Mouse (Mus musculus): ENCODE measurements at regions not wholly inside any gene's neighbourhood (a gene's known extent, or its start where the extent isn't known, plus 50 kb on each side); places are given as distances from the start of the nearest gene placed in this dataset.

DNA sequence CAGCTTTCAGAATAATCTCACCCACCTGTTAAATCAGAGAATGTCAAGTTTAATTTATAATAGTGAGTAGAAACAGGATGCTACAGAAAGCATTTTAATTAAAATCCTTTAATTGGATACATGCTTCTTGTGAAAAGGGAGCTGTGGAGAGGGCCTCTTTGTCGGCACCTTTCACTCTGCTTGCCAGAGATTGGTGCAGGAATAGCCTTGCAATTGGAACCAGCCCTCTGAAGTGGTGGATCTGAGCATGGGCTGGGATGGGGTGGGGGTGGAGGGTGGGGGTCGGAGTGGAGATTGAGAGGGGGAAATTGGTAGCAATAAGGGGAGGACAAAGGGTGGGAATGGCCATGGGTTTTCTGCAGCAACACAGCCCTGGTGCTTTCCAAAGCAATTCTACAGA is 207.2 kb downstream of the Tbx15 start:
- Histone ChIP-seq H3K9ac (no peak overlapping the region), H3K4me2 (no peak overlapping the region), H3K4me3 (no peak overlapping the region), H3K36me3 (no peaks in the 10 kb centered on the region), H3K9me3 (no peaks in the 10 kb centered on the region), H3K27me3 (no peaks in the 10 kb centered on the region), H3K27ac (no peak overlapping the region), H3K4me1 (replicated peaks) (no peaks in the 10 kb centered on the region)
- 66% methylated on average over 2 of the region's 2 CpGs for WGBS
- no peak for ATAC-seq (ENCODE audit: low FRiP score)

DNA sequence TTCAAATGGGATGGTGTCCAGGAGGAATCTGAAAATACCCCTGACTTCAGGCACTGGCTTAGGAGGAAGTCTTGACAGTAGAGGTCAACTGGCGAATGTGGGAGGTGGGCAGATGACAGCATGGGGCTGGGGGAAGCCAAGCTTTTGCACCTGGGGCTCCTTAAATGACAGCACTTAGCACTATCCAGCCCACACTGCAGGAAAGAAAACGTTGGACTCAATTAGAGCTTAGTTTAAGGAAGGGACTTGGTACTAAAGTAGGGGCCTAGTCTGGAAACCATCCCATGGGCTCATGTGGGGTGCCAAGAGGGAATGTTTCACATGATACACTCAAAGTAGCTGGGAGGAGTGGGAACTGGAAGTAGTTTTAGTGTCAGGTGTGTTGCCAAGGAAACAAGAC is 207.6 kb downstream of the Tbx15 start:
- no peak for ATAC-seq (ENCODE audit: low FRiP score)
- no peak overlapping the region for H3K9ac ChIP-seq
- 58% methylated on average over 2 of the region's 2 CpGs for WGBS

DNA sequence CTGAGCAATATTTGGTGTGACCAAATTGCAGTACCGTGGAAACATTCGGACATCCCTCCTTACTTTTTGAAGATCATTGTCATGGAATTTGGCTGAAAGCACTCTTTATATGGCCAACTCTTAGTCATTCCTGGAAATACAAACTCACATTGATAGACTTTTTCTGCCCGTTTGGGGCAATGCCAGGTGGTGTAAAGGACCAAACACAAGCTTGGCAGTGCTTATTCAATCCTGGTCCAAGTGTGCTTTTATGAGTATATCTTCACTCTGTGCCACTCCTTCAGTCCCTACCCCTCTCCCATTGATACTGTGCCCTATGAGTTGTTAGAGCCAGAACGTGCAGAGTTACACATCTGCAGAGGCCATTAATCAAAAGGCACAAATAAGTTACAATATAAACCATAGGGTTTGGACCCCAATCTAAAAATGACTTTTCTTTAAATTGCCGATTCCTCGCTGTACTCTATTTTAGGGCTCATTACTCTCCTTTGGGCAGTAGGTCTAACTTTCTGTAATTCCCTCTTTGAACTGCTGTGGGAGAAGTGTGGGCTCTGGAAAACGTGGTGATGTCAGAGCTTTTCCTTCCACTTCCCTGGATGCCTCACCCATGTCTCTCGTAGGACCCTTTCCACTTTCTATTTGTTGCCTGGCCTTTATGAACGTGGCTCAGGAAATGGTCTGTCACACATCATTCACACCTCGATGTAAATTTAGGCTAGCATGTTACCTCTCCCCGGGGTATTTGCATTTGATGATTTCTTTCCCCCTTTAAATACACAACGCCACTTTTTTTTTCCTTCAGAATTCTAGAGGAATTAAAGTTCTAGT is 219.1 kb downstream of the Tbx15 start:
- Histone ChIP-seq H3K27me3 (no peaks in the 10 kb centered on the region), H3K4me2 (no peak overlapping the region), H3K27ac (no peak overlapping the region), H3K4me1 (replicated peaks) (no peaks in the 10 kb centered on the region), H3K9ac (no peak overlapping the region), H3K4me3 (no peak overlapping the region), H3K9me3 (no peaks in the 10 kb centered on the region), H3K36me3 (no peaks in the 10 kb centered on the region)
- WGBS, result 82% methylated on average over 12 of the region's 12 CpGs
- no peak for ATAC-seq (ENCODE audit: low FRiP score)

More for the DNA sequence above, 207.6 kb downstream of the Tbx15 start:
- Histone ChIP-seq H3K27me3 (no peaks in the 10 kb centered on the region), H3K4me1 (replicated peaks) (no peaks in the 10 kb centered on the region), H3K9me3 (no peaks in the 10 kb centered on the region), H3K4me3 (no peak overlapping the region), H3K27ac (no peak overlapping the region), H3K36me3 (no peaks in the 10 kb centered on the region), H3K4me2 (no peak overlapping the region)

DNA sequence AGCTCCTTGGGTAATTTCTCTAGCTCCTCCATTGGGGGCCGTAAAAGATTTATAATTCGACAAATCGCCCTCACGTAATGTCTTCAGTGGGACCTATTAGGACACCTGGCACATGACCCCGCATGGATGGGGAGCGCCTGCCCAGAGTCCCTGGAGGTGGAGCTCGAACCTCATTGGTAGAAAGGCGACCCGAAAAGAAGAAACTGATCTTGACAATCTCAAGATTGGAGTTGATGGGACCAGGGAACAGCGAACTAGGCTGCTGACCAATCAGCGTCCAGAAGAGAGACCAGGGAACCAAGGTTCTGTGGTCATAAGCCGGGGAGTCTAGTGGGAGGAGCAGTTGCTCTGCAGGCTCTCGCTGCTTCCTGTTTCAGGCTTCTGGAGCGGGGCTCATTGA is 259.8 kb downstream of the Tbx15 start:
- WGBS, result 93% methylated on average over 14 of the region's 14 CpGs
- ATAC-seq (ENCODE audit: low FRiP score), result no peak
- Histone ChIP-seq H3K27me3 (no peaks in the 10 kb centered on the region), H3K9me3 (no peaks in the 10 kb centered on the region), H3K27ac (no peak overlapping the region), H3K4me1 (replicated peaks) (no peaks in the 10 kb centered on the region), H3K9ac (no peak overlapping the region), H3K4me2 (no peak overlapping the region), H3K36me3 (no peaks in the 10 kb centered on the region), H3K4me3 (no peak overlapping the region)

DNA sequence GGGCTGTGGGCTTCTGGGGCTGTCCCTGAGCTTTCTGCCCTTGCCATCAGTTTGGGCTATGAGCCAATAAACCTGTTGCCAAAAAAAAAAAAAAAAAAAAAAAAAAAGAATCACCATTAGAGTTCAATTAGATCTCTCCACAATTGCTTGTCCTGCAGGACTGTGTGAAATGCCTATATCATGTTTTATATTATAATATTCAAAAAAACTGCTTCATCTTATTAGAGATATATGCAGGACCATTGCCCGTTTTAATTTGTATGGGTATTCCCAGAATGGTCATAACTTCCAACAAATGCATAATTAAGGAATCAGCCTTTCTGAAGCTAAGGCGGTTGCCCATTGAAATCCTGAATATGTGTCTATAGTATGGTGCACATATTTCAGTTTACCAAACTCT is 264.6 kb downstream of the Tbx15 start:
- no peak overlapping the region for H3K9ac ChIP-seq
- H3K4me1 ChIP-seq (replicated peaks), result no peaks in the 10 kb centered on the region
- no peaks in the 10 kb centered on the region for H3K27me3 ChIP-seq
- ATAC-seq (ENCODE audit: low FRiP score), result no peak
- H3K36me3 ChIP-seq, result no peaks in the 10 kb centered on the region
- no peaks in the 10 kb centered on the region for H3K9me3 ChIP-seq
- 82% methylated on average over 2 of the region's 2 CpGs for WGBS
- H3K4me3 ChIP-seq, result no peak overlapping the region
- no peak overlapping the region for H3K27ac ChIP-seq
- H3K4me2 ChIP-seq, result no peak overlapping the region

DNA sequence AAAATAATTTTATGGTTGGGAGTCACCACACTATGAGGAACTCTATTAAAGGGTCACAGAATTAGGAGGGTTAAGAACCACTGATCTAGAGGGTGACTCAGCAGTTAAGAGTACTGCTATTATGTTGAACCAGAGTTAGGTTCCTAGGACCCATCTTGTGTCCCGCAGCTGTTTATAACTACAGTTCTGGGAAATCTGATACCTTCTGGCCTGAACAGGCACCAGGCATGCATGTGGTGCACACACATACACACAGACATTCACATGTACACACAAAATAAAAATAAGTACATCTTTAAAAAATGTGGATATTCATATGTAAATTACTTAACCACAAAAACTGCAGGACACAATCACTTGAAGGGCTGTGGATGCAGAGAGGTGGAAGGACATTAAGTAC is 272.1 kb downstream of the Tbx15 start:
- Histone ChIP-seq H3K4me3 (no peak overlapping the region), H3K9me3 (no peaks in the 10 kb centered on the region), H3K4me2 (no peak overlapping the region), H3K9ac (no peak overlapping the region), H3K4me1 (replicated peaks) (no peaks in the 10 kb centered on the region), H3K27me3 (no peaks in the 10 kb centered on the region), H3K27ac (no peak overlapping the region), H3K36me3 (no peaks in the 10 kb centered on the region)
- no peak for ATAC-seq (ENCODE audit: low FRiP score)
- WGBS, result 86% methylated on average over 1 of the region's 1 CpGs

DNA sequence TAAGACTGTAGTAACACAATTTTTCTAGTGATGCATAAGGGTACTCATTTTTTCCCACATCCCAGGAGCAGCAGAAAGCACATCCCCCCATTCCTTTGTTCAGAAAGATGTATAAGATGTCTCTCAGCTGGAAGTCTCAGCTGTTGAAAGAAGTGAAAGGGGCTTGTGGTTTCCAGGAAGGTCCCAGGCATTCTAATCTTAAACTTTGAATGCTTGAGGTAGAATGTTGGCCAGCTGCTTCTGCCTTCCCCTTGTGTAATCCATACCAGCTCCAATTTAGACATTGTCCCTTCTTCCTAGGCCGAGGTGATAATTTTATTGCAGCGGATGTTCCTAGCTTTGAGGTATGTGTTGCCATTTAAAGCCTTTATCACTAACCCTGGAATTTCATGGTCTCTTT is 272.8 kb downstream of the Tbx15 start:
- Histone ChIP-seq H3K4me2 (no peak overlapping the region), H3K4me3 (no peak overlapping the region), H3K36me3 (no peaks in the 10 kb centered on the region), H3K27ac (no peak overlapping the region), H3K9ac (no peak overlapping the region), H3K4me1 (replicated peaks) (no peaks in the 10 kb centered on the region), H3K27me3 (no peaks in the 10 kb centered on the region), H3K9me3 (no peaks in the 10 kb centered on the region)
- ATAC-seq (ENCODE audit: low FRiP score), result no peak
- WGBS, result 79% methylated on average over 2 of the region's 2 CpGs

DNA sequence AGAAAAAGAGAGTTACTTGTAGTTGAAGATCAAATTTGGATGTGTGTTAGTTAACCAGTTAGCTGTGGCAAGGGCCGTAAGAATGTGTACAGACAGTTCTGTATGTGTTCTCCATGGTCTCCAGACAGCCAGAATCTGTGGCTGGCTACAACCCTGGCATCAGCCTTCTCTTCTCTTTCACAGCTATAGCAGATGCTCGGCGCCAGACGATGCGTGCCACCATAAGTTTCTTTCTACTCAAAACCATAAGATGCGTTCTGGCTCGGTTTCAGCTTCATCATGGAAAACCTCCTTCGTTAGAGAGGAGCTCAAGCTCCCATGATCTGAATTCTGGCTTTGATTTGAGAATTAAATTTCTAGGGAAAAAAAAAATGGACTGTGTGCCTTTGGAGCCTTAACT is 275.6 kb downstream of the Tbx15 start:
- no peak for ATAC-seq (ENCODE audit: low FRiP score)
- H3K36me3 ChIP-seq, result no peaks in the 10 kb centered on the region
- no peaks in the 10 kb centered on the region for H3K27me3 ChIP-seq
- no peaks in the 10 kb centered on the region for H3K9me3 ChIP-seq
- H3K9ac ChIP-seq, result no peak overlapping the region
- 97% methylated on average over 8 of the region's 8 CpGs for WGBS
- H3K4me2 ChIP-seq, result no peak overlapping the region
- no peak overlapping the region for H3K4me3 ChIP-seq
- no peak overlapping the region for H3K27ac ChIP-seq
- H3K4me1 ChIP-seq (replicated peaks), result no peaks in the 10 kb centered on the region

DNA sequence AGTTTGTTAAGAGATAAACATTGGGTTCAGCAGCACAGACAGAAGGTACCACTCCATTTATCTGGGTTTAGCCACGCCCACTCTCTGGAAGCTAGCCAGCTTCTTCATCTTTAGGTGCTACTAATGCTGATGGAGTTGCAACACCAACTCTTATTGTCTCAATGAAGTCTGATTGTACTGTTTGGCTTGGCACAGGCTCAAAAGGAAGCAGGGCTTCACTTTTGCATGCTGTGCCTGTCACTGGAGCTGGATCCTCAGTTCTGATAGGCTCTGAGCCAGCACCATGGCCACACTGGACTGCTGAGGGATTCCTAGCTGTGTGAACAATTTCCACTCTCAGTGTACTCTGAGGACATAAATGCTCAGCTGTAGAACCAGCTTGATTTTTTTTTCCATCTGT is 320.7 kb downstream of the Tbx15 start:
- H3K4me3 ChIP-seq, result no peak overlapping the region
- H3K27ac ChIP-seq, result no peak overlapping the region
- H3K27me3 ChIP-seq, result no peaks in the 10 kb centered on the region
- no peaks in the 10 kb centered on the region for H3K4me1 ChIP-seq (replicated peaks)
- 67% methylated on average over 1 of the region's 1 CpGs for WGBS
- H3K36me3 ChIP-seq, result no peaks in the 10 kb centered on the region
- no peak overlapping the region for H3K4me2 ChIP-seq
- H3K9ac ChIP-seq, result no peak overlapping the region
- ATAC-seq (ENCODE audit: low FRiP score), result no peak
- no peaks in the 10 kb centered on the region for H3K9me3 ChIP-seq

DNA sequence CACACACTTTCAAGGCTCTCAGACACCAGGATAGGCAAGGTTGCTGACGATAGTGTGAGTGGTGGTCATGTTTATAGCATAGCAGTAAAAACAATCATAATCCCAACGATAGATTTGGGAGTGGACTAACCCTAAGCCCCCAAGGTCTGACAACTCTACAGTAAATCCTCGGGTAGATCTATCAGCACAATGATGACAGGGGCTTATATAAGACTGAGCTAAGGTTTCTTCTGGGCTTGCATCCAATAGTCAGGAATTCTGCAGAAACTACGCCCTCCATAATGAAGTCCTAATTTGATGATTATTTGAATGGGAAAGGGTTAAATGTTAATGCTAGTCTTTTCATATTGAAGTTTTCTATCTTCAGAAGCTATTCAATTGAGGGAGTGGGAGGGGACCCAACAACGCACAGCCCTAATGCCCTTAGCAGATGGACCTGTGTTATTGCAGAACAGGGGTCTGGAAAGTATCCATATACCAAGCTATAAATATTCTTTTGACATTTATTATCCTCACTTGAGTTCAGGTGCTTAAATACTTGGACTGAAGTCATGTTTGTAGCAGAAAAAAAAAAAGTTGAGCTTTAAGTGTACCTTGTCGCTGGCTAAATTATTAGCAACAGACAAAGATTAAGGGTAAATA is 311.8 kb upstream of the Spag17 start:
- 85% methylated on average over 6 of the region's 6 CpGs for WGBS
- H3K27me3 ChIP-seq, result no peaks in the 10 kb centered on the region
- H3K4me2 ChIP-seq, result no peak overlapping the region
- no peak overlapping the region for H3K9ac ChIP-seq
- no peak overlapping the region for H3K27ac ChIP-seq
- no peak for ATAC-seq (ENCODE audit: low FRiP score)
- H3K36me3 ChIP-seq, result no peaks in the 10 kb centered on the region
- H3K4me1 ChIP-seq (replicated peaks), result no peaks in the 10 kb centered on the region
- no peaks in the 10 kb centered on the region for H3K9me3 ChIP-seq
- H3K4me3 ChIP-seq, result no peak overlapping the region

DNA sequence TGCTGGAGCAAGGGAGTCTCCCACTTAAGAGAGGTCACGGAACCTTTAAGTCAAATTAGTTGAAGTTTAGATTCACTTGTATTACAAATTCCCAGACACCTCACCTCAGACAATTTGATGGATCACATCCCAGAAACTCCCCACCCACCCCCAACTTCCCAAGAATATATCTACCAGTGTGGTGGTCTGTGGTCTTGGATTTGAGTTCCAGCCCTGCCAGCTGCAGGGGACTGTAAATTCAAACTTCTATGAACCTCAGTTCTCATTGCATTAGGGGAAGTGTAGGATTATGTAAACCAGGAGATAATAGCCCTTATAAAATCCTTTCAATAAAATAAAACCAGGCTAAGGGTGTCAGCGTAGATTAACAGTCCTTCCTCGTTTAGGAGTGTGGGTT is 311.2 kb upstream of the Spag17 start:
- Histone ChIP-seq H3K4me3 (no peak overlapping the region), H3K36me3 (no peaks in the 10 kb centered on the region), H3K27ac (no peak overlapping the region), H3K4me1 (replicated peaks) (no peaks in the 10 kb centered on the region), H3K27me3 (no peaks in the 10 kb centered on the region), H3K4me2 (no peak overlapping the region), H3K9ac (no peak overlapping the region), H3K9me3 (no peaks in the 10 kb centered on the region)
- ATAC-seq (ENCODE audit: low FRiP score), result no peak
- WGBS, result 96% methylated on average over 3 of the region's 3 CpGs

DNA sequence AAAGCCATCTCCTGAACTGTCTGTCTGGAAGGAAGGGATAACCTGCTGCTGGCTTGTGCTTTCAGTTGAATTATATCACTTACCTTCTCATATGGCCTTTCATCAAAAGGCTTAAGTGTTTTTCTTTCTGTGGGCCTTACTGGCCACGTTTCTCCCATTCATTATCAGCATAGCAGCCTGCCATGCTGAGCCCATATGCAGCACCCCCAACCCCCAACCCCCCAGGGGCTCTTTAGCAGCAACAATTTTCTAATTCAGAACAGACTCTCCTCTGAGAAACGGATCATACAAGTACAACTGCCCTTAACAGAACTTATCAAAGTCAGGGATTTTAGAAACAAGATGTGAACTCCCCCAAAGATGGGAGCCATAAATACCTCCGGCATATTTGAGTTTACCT is 282.5 kb upstream of the Spag17 start:
- H3K4me3 ChIP-seq, result no peak overlapping the region
- H3K36me3 ChIP-seq, result no peaks in the 10 kb centered on the region
- no peak overlapping the region for H3K4me2 ChIP-seq
- H3K4me1 ChIP-seq (replicated peaks), result no peaks in the 10 kb centered on the region
- H3K27ac ChIP-seq, result no peak overlapping the region
- 61% methylated on average over 3 of the region's 3 CpGs for WGBS
- no peaks in the 10 kb centered on the region for H3K9me3 ChIP-seq
- no peaks in the 10 kb centered on the region for H3K27me3 ChIP-seq
- H3K9ac ChIP-seq, result no peak overlapping the region
- ATAC-seq (ENCODE audit: low FRiP score), result no peak

DNA sequence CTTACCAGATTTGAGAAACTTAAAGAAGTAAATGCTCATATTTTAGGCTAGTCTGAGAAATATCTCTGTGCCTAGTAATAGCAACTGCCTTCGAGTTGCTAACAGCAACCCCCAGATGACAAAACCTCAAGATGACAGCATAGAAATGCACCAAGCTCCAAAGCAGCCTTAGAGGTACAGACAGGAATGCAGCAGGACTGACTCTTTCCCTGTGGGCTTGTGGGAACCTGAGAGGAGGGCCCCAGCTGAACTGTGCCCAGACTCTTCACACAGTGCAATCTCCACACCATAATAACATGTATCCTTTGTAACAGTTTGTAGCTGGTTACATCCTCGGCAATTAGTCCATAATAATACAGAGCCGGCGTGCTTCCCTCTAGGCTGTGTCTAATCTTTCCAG is 252.9 kb upstream of the Spag17 start:
- H3K27ac ChIP-seq, result no peak overlapping the region
- H3K4me3 ChIP-seq, result no peak overlapping the region
- no peaks in the 10 kb centered on the region for H3K9me3 ChIP-seq
- no peak for ATAC-seq (ENCODE audit: low FRiP score)
- 87% methylated on average over 4 of the region's 4 CpGs for WGBS
- no peaks in the 10 kb centered on the region for H3K36me3 ChIP-seq
- H3K27me3 ChIP-seq, result no peaks in the 10 kb centered on the region
- no peak overlapping the region for H3K9ac ChIP-seq
- no peaks in the 10 kb centered on the region for H3K4me1 ChIP-seq (replicated peaks)
- H3K4me2 ChIP-seq, result no peak overlapping the region
